Mouse (Mus musculus): ENCODE measurements around the gene Rara. TPM values are rescaled to one million over a fixed set of nuclear protein-coding genes. Genes with fewer than 3 reads are reported as not detected.
A peak's percentile ranks its signal among the peaks of the same experiment; 100 is the strongest.
"Not testable (repeated sequence)": the region's sequence is repeated elsewhere in the genome, so short reads cannot be mapped to it uniquely, and the experiment has no call there.

Gene Rara
- polyA plus RNA-seq, 1 experiment from 2014 or later = 14.8 TPM

GRCm38 (mm10) chr11:98928186-98928893, 722 bp downstream of the Rara start:
- Histone ChIP-seq H3K4me1 (ENCODE audit: control insufficient read depth, insufficient read depth, low read length) (peaks cover 68% of the 10 kb centered on the region), H3K9ac (ENCODE audit: low read length) (peak overlapping the region; percentile 79), H3K4me2 (peak overlapping the region; percentile 81), H3K36me3 (ENCODE audit: control insufficient read depth, insufficient read depth, low read length) (no peaks in the 10 kb centered on the region), H3K27me3 (ENCODE audit: control insufficient read depth, insufficient read depth, low read length) (no peaks in the 10 kb centered on the region), H3K9me3 (ENCODE audit: control insufficient read depth, low read length) (no peaks in the 10 kb centered on the region), H3K27ac (ENCODE audit: low read depth, low read length) (no peak overlapping the region), H3K4me3 (ENCODE audit: low read depth, low read length) (peak overlapping the region; percentile 50)
- DNase-seq (ENCODE audit: low spot score, missing footprints) = peak; percentile 87
- ATAC-seq (ENCODE audit: low FRiP score) = no peak
- 10% methylated on average over 12 of the region's 12 CpGs for WGBS

GRCm38 (mm10) chr11:98929503-98929902, 1.9 kb downstream of the Rara start:
- DNase-seq (ENCODE audit: low spot score, missing footprints) (peak; percentile 89), ATAC-seq (ENCODE audit: low FRiP score) (no peak)
- 2% methylated on average over 9 of the region's 9 CpGs for WGBS
- H3K36me3 ChIP-seq (ENCODE audit: control insufficient read depth, insufficient read depth, low read length) = no peaks in the 10 kb centered on the region
- H3K9me3 ChIP-seq (ENCODE audit: control insufficient read depth, low read length) = no peaks in the 10 kb centered on the region
- H3K4me1 ChIP-seq (ENCODE audit: control insufficient read depth, insufficient read depth, low read length) = peaks cover 66% of the 10 kb centered on the region
- no peaks in the 10 kb centered on the region for H3K27me3 ChIP-seq (ENCODE audit: control insufficient read depth, insufficient read depth, low read length)
- peak overlapping the region; percentile 44; the same call in 1 of the 2 replicates for H3K9ac ChIP-seq (ENCODE audit: low read length)
- peak overlapping the region; percentile 22; the same call in 1 of the 2 replicates for H3K4me2 ChIP-seq
- H3K4me3 ChIP-seq (ENCODE audit: low read depth, low read length) = no peak overlapping the region
- H3K27ac ChIP-seq (ENCODE audit: low read depth, low read length) = peak overlapping the region; percentile 31

- no peak overlapping the region for H3K4me3 ChIP-seq (ENCODE audit: low read depth, low read length)
- H3K9me3 ChIP-seq (ENCODE audit: control insufficient read depth, low read length) = no peaks in the 10 kb centered on the region
- peak overlapping the region; percentile 31; the same call in 1 of the 2 replicates for H3K27ac ChIP-seq (ENCODE audit: low read depth, low read length)
- DNase-seq (ENCODE audit: low spot score, missing footprints) (peak; percentile 85), ATAC-seq (ENCODE audit: low FRiP score) (no peak)
- H3K27me3 ChIP-seq (ENCODE audit: control insufficient read depth, insufficient read depth, low read length) = no peaks in the 10 kb centered on the region; the same call in 1 of the 2 replicates
- peak overlapping the region; percentile 22; the same call in 1 of the 2 replicates for H3K4me2 ChIP-seq
- WGBS = 60% methylated on average over 7 of the region's 7 CpGs
- H3K36me3 ChIP-seq (ENCODE audit: control insufficient read depth, insufficient read depth, low read length) = no peaks in the 10 kb centered on the region
- 0 out of 2 replicates have a peak overlapping the region, but pooled peaks have one; percentile 18 for H3K9ac ChIP-seq (ENCODE audit: low read length)
- peaks cover 60% of the 10 kb centered on the region for H3K4me1 ChIP-seq (ENCODE audit: control insufficient read depth, insufficient read depth, low read length)
Observed at GRCm38 (mm10) chr11:98930127-98930601, 2.5 kb downstream of the Rara start.

- Histone ChIP-seq H3K27ac (ENCODE audit: low read depth, low read length) (no peak overlapping the region), H3K27me3 (ENCODE audit: control insufficient read depth, insufficient read depth, low read length) (peaks cover 5% of the 10 kb centered on the region), H3K4me2 (no peak overlapping the region), H3K9me3 (ENCODE audit: control insufficient read depth, low read length) (no peaks in the 10 kb centered on the region), H3K9ac (ENCODE audit: low read length) (0 out of 2 replicates have a peak overlapping the region, but pooled peaks have one; percentile 12), H3K36me3 (ENCODE audit: control insufficient read depth, insufficient read depth, low read length) (no peaks in the 10 kb centered on the region), H3K4me3 (ENCODE audit: low read depth, low read length) (no peak overlapping the region), H3K4me1 (ENCODE audit: control insufficient read depth, insufficient read depth, low read length) (peaks cover 54% of the 10 kb centered on the region)
- DNase-seq (ENCODE audit: low spot score, missing footprints) (peak; percentile 80), ATAC-seq (ENCODE audit: low FRiP score) (no peak)
- 52% methylated on average over 10 of the region's 10 CpGs for WGBS
Observed at GRCm38 (mm10) chr11:98930773-98931512, 3.3 kb downstream of the Rara start.

GRCm38 (mm10) chr11:98931513-98932292, 4.1 kb downstream of the Rara start:
- Histone ChIP-seq H3K9me3 (ENCODE audit: control insufficient read depth, low read length) (no peaks in the 10 kb centered on the region), H3K36me3 (ENCODE audit: control insufficient read depth, insufficient read depth, low read length) (no peaks in the 10 kb centered on the region), H3K4me3 (ENCODE audit: low read depth, low read length) (no peak overlapping the region), H3K27me3 (ENCODE audit: control insufficient read depth, insufficient read depth, low read length) (peaks cover 8% of the 10 kb centered on the region), H3K4me2 (no peak overlapping the region), H3K9ac (ENCODE audit: low read length) (no peak overlapping the region), H3K4me1 (ENCODE audit: control insufficient read depth, insufficient read depth, low read length) (peaks cover 54% of the 10 kb centered on the region), H3K27ac (ENCODE audit: low read depth, low read length) (no peak overlapping the region)
- ATAC-seq (ENCODE audit: low FRiP score) (no peak), DNase-seq (ENCODE audit: low spot score, missing footprints) (peak; percentile 84)
- WGBS = 32% methylated on average over 7 of the region's 7 CpGs

GRCm38 (mm10) chr11:98932293-98933091, 4.9 kb downstream of the Rara start:
- Histone ChIP-seq H3K4me2 (no peak overlapping the region), H3K9me3 (ENCODE audit: control insufficient read depth, low read length) (no peaks in the 10 kb centered on the region), H3K4me3 (ENCODE audit: low read depth, low read length) (no peak overlapping the region), H3K36me3 (ENCODE audit: control insufficient read depth, insufficient read depth, low read length) (no peaks in the 10 kb centered on the region), H3K27ac (ENCODE audit: low read depth, low read length) (0 out of 2 replicates have a peak overlapping the region, but pooled peaks have one; percentile 1), H3K4me1 (ENCODE audit: control insufficient read depth, insufficient read depth, low read length) (peaks cover 58% of the 10 kb centered on the region), H3K27me3 (ENCODE audit: control insufficient read depth, insufficient read depth, low read length) (peaks cover 8% of the 10 kb centered on the region), H3K9ac (ENCODE audit: low read length) (no peak overlapping the region)
- ATAC-seq (ENCODE audit: low FRiP score) (no peak), DNase-seq (ENCODE audit: low spot score, missing footprints) (peak; percentile 77)
- WGBS = 52% methylated on average over 19 of the region's 19 CpGs

- H3K4me3 ChIP-seq (ENCODE audit: low read depth, low read length) = no peak overlapping the region
- peaks cover 8% of the 10 kb centered on the region for H3K27me3 ChIP-seq (ENCODE audit: control insufficient read depth, insufficient read depth, low read length)
- no peaks in the 10 kb centered on the region for H3K9me3 ChIP-seq (ENCODE audit: control insufficient read depth, low read length)
- no peak overlapping the region for H3K4me2 ChIP-seq
- ATAC-seq (ENCODE audit: low FRiP score) (no peak), DNase-seq (ENCODE audit: low spot score, missing footprints) (peak; percentile 84)
- H3K27ac ChIP-seq (ENCODE audit: low read depth, low read length) = no peak overlapping the region
- 55% methylated on average over 9 of the region's 9 CpGs for WGBS
- no peak overlapping the region for H3K9ac ChIP-seq (ENCODE audit: low read length)
- peaks cover 59% of the 10 kb centered on the region for H3K4me1 ChIP-seq (ENCODE audit: control insufficient read depth, insufficient read depth, low read length)
- no peaks in the 10 kb centered on the region for H3K36me3 ChIP-seq (ENCODE audit: control insufficient read depth, insufficient read depth, low read length)
Observed at GRCm38 (mm10) chr11:98933151-98933550, 5.5 kb downstream of the Rara start.

- not testable (repeated sequence) for H3K9ac ChIP-seq (ENCODE audit: low read length); H3K4me3 ChIP-seq (ENCODE audit: low read depth, low read length); ATAC-seq (ENCODE audit: low FRiP score); H3K9me3 ChIP-seq (ENCODE audit: control insufficient read depth, low read length); H3K27me3 ChIP-seq (ENCODE audit: control insufficient read depth, insufficient read depth, low read length); DNase-seq (ENCODE audit: low spot score, missing footprints); H3K27ac ChIP-seq (ENCODE audit: low read depth, low read length); H3K36me3 ChIP-seq (ENCODE audit: control insufficient read depth, insufficient read depth, low read length); H3K4me2 ChIP-seq
- peaks cover 58% of the 10 kb centered on the region for H3K4me1 ChIP-seq (ENCODE audit: control insufficient read depth, insufficient read depth, low read length)
- WGBS = 85% methylated on average over 2 of the region's 2 CpGs
Observed at GRCm38 (mm10) chr11:98933847-98934246, 6.2 kb downstream of the Rara start.

Measured in midbrain, embryonic 11.5 days (tissue).